Mouse (Mus musculus) brain, embryonic 14.5 days (tissue): ENCODE results near the gene Rsph1.

Source experiments
- CTCF ChIP-seq: fragments of 200-500 bp; IDR thresholded peaks from 2 replicates; pipeline ENCODE4 v1.5.1; 2012; ENCODE audit warnings: inconsistent platforms, mild to moderate bottlenecking, moderate library complexity, borderline replicate concordance; ENCODE audit not compliant: insufficient read depth, insufficient read length; ENCODE audit errors: extremely low read depth
- POLR2A ChIP-seq: fragments of 200-500 bp; IDR thresholded peaks from 2 replicates; pipeline ENCODE4 v1.6.1; 2012; ENCODE audit warnings: mild to moderate bottlenecking, inconsistent platforms, borderline replicate concordance; ENCODE audit not compliant: poor library complexity, insufficient read depth, insufficient read length, severe bottlenecking; ENCODE audit errors: extremely low read depth

DNA sequence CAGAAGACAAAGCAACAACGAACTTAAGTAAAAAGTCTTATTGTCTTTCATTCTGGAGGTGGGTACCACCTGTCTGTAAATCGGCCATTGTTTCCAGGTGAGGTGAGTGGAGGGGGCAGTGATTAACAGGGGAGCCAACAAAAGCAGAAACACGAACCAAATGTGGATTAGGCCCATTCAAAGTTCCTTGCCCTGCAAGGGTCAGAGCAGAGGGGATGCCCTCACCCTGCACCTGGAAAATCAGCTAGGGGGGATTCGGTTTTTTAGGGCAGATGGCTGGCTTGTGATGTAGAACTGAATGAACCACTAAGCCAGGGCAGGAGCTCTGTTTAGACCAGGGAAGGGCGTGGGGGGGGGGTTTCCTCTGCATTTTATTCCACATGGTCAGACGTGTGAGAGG is 12.8 kb downstream of the Rsph1 start:
- TF ChIP-seq CTCF (no peak), POLR2A (no peak)
